Mouse (Mus musculus) MEL (cell line): ENCODE results near the gene Zfp326.

Experiments used
- CTCF ChIP-seq, 3 experiments: IDR thresholded peaks in 2 of 3; conservative IDR thresholded peaks in 1 of 3; 2 replicates each; pipeline ENCODE4 v1.5.1; 2011 to 2012; ENCODE audit warnings: low read length in 3 of 3, low read depth in 2 of 3, mild to moderate bottlenecking in 2 of 3, improper control_type of control experiment in 1 of 3, inconsistent platforms in 1 of 3, mixed read lengths in 1 of 3, moderate library complexity in 1 of 3; ENCODE audit not compliant: control insufficient read depth in 1 of 3, insufficient read depth in 1 of 3, poor library complexity in 1 of 3, severe bottlenecking in 1 of 3
- EP300 ChIP-seq, 2 experiments: IDR thresholded peaks; 2 replicates each; pipeline ENCODE4 v1.6.1; 2011; ENCODE audit warnings: improper control_type of control experiment in 2 of 2, low read length in 2 of 2, low read depth in 1 of 2, mild to moderate bottlenecking in 1 of 2
- ETS1 ChIP-seq: IDR thresholded peaks from 2 replicates; pipeline ENCODE4 v1.6.1; 2012; ENCODE audit warnings: low read depth, mild to moderate bottlenecking, inconsistent platforms, low read length, improper control_type of control experiment, moderate library complexity
- JUND ChIP-seq: IDR thresholded peaks from 2 replicates; pipeline ENCODE4 v1.6.1; 2011; ENCODE audit warnings: low read depth, mild to moderate bottlenecking, improper control_type of control experiment, low read length
- MAX ChIP-seq: IDR thresholded peaks from 2 replicates; pipeline ENCODE4 v1.6.1; 2011; ENCODE audit warnings: low read length, improper control_type of control experiment
- MYC ChIP-seq: IDR thresholded peaks from 2 replicates; pipeline ENCODE4 v1.6.1; 2011; ENCODE audit warnings: low read depth, mild to moderate bottlenecking, low read length, improper control_type of control experiment, moderate library complexity
- POLR2A ChIP-seq, 2 experiments: IDR thresholded peaks; 2 replicates each; pipeline ENCODE4 v1.6.1; 2011 to 2012; ENCODE audit warnings: low read length in 2 of 2, mild to moderate bottlenecking in 2 of 2, control low read depth in 1 of 2, improper control_type of control experiment in 1 of 2, low read depth in 1 of 2, moderate library complexity in 1 of 2; ENCODE audit not compliant: control insufficient read depth in 1 of 2, insufficient read depth in 1 of 2, poor library complexity in 1 of 2
- POLR2AphosphoS2 ChIP-seq: IDR thresholded peaks from 2 replicates; pipeline ENCODE4 v1.6.1; 2011; ENCODE audit warnings: low read length, improper control_type of control experiment
- RCOR1 ChIP-seq: IDR thresholded peaks from 2 replicates; pipeline ENCODE4 v1.6.1; 2012; ENCODE audit warnings: low read depth, mild to moderate bottlenecking, inconsistent platforms, low read length, improper control_type of control experiment
- SIN3A ChIP-seq: IDR thresholded peaks from 2 replicates; pipeline ENCODE4 v1.6.1; 2012; ENCODE audit warnings: low read length, improper control_type of control experiment, inconsistent platforms
- TAL1 ChIP-seq: IDR thresholded peaks from 2 replicates; pipeline ENCODE4 v1.6.1; 2012; ENCODE audit warnings: mild to moderate bottlenecking, inconsistent platforms, low read length, moderate library complexity, mixed read lengths
- USF1 ChIP-seq: IDR thresholded peaks from 2 replicates; pipeline ENCODE4 v1.6.1; 2014; ENCODE audit warnings: low read depth, mild to moderate bottlenecking, inconsistent platforms, low read length, improper control_type of control experiment, moderate library complexity
- ZNF384 ChIP-seq: IDR thresholded peaks from 2 replicates; pipeline ENCODE4 v1.6.1; 2012; ENCODE audit warnings: low read depth, mild to moderate bottlenecking, inconsistent platforms, low read length, improper control_type of control experiment

- TF ChIP-seq CTCF (IDR thresholded peaks at IDR 0.05 in 2 of 3, conservative IDR thresholded peaks at IDR 0.05 in 1 of 3; ENCODE audit: control insufficient read depth in 1 of 3, insufficient read depth in 1 of 3, low read depth in 2 of 3, low read length in 3 of 3, poor library complexity in 1 of 3, severe bottlenecking in 1 of 3) (no peak), EP300 (IDR thresholded peaks at IDR 0.05; ENCODE audit: low read depth in 1 of 2, low read length in 2 of 2) (no peak), MYC (no peak), POLR2AphosphoS2 (no peak), JUND (no peak), MAX (no peak), SIN3A (no peak), ZNF384 (no peak), USF1 (no peak), TAL1 (no peak), POLR2A (IDR thresholded peaks at IDR 0.05; ENCODE audit: control insufficient read depth in 1 of 2, insufficient read depth in 1 of 2, low read depth in 1 of 2, low read length in 2 of 2, poor library complexity in 1 of 2) (no peak), ETS1 (no peak), RCOR1 (no peak)
Measured at GRCm38 (mm10) chr5:105845041-105845440, 31.3 kb upstream of the Zfp326 start.
